Mouse (Mus musculus): ENCODE measurements at regions not wholly inside any gene's neighbourhood (a gene's known extent, or its start where the extent isn't known, plus 50 kb on each side); places are given as distances from the start of the nearest gene placed in this dataset.
"Not testable (repeated sequence)": the region's sequence is repeated elsewhere in the genome, so short reads cannot be mapped to it uniquely, and the experiment has no call there.

GRCm38 (mm10) chr11:40536236-40536765, 158.7 kb downstream of the Mat2b start:
- DNase-seq (ENCODE audit: low spot score in 2 of 2): no peak

GRCm38 (mm10) chr11:40510325-40511239, 184.4 kb downstream of the Mat2b start:
- no peak for DNase-seq (ENCODE audit: low spot score in 2 of 2)

- DNase-seq (ENCODE audit: low spot score in 2 of 2): no peak
Measured at GRCm38 (mm10) chr11:40491599-40491998, 203.4 kb downstream of the Mat2b start.

- DNase-seq (ENCODE audit: low spot score in 2 of 2): not testable (repeated sequence)
Measured at GRCm38 (mm10) chr11:40478171-40478570, 216.8 kb downstream of the Mat2b start.

- DNase-seq (ENCODE audit: low spot score in 2 of 2): no peak
Measured at GRCm38 (mm10) chr11:40477294-40477693, 217.7 kb downstream of the Mat2b start.

GRCm38 (mm10) chr11:40469080-40469705, 225.8 kb downstream of the Mat2b start:
- peak; percentile 41 to 59 for DNase-seq (ENCODE audit: low spot score in 2 of 2)

GRCm38 (mm10) chr11:40456571-40456970, 238.4 kb downstream of the Mat2b start:
- no peak for DNase-seq (ENCODE audit: low spot score in 2 of 2)

- not testable (repeated sequence) for DNase-seq (ENCODE audit: low spot score in 2 of 2)
Measured at GRCm38 (mm10) chr11:40454994-40455393, 240.0 kb downstream of the Mat2b start.

- no peak for DNase-seq (ENCODE audit: low spot score in 2 of 2)
Measured at GRCm38 (mm10) chr11:40446846-40447245, 248.2 kb downstream of the Mat2b start.

- no peak for DNase-seq (ENCODE audit: low spot score in 2 of 2)
Measured at GRCm38 (mm10) chr11:40434002-40434401, 261.0 kb downstream of the Mat2b start.

- DNase-seq (ENCODE audit: low spot score in 2 of 2): no peak
Measured at GRCm38 (mm10) chr11:40428858-40429257, 266.1 kb downstream of the Mat2b start.

GRCm38 (mm10) chr11:40424316-40424715, 270.7 kb downstream of the Mat2b start:
- no peak for DNase-seq (ENCODE audit: low spot score in 2 of 2)

GRCm38 (mm10) chr11:40407571-40407970, 287.4 kb downstream of the Mat2b start:
- DNase-seq (ENCODE audit: low spot score in 2 of 2): no peak

GRCm38 (mm10) chr11:40402249-40402648, 292.8 kb downstream of the Mat2b start:
- no peak for DNase-seq (ENCODE audit: low spot score in 2 of 2)

- no peak for DNase-seq (ENCODE audit: low spot score in 2 of 2)
Measured at GRCm38 (mm10) chr11:40397453-40398104, 297.4 kb downstream of the Mat2b start.

- DNase-seq (ENCODE audit: low spot score in 2 of 2): no peak
Measured at GRCm38 (mm10) chr11:40395331-40395730, 299.7 kb downstream of the Mat2b start.

- DNase-seq (ENCODE audit: low spot score in 2 of 2): no peak
Measured at GRCm38 (mm10) chr11:40394864-40395266, 300.1 kb downstream of the Mat2b start.

GRCm38 (mm10) chr11:40394283-40394758, 300.7 kb downstream of the Mat2b start:
- DNase-seq (ENCODE audit: low spot score in 2 of 2): no peak

GRCm38 (mm10) chr11:40380696-40381095, 314.3 kb downstream of the Mat2b start:
- DNase-seq (ENCODE audit: low spot score in 2 of 2): no peak

- no peak for DNase-seq (ENCODE audit: low spot score in 2 of 2)
Measured at GRCm38 (mm10) chr11:40371696-40372095, 323.3 kb downstream of the Mat2b start.

- no peak for DNase-seq (ENCODE audit: low spot score in 2 of 2)
Measured at GRCm38 (mm10) chr11:40366573-40366972, 328.4 kb downstream of the Mat2b start.
